Mouse (Mus musculus) lung, postnatal 0 days (tissue): Measurements from ENCODE around the gene 6430548M08Rik.

Experiments
- CTCF ChIP-seq: IDR thresholded peaks from 2 replicates; pipeline ENCODE4 v1.5.1; 2016; ENCODE audit warnings: antibody characterized with exemption, mild to moderate bottlenecking
- EP300 ChIP-seq: IDR thresholded peaks from 2 replicates; pipeline ENCODE4 v1.6.1; 2016; ENCODE audit warnings: antibody characterized with exemption, mild to moderate bottlenecking, control low read depth

GRCm38 (mm10) chr8:120212596-120212995, 98.6 kb downstream of the 6430548M08Rik start:
- TF ChIP-seq EP300: no peak
- TF ChIP-seq CTCF: no peak
